Mouse (Mus musculus) stomach, postnatal 0 days (tissue): ENCODE data around the gene Fsd1l.
A peak's percentile ranks its signal among the peaks of the same experiment; 100 is the strongest.

Source experiments
- CTCF ChIP-seq: IDR thresholded peaks from 2 replicates; pipeline ENCODE4 v1.5.1; 2016; ENCODE audit warnings: antibody characterized with exemption, low read depth, mild to moderate bottlenecking, moderate library complexity
- EP300 ChIP-seq: optimal IDR thresholded peaks from 2 replicates; pipeline ENCODE3; 2016; ENCODE audit warnings: antibody characterized with exemption

DNA sequence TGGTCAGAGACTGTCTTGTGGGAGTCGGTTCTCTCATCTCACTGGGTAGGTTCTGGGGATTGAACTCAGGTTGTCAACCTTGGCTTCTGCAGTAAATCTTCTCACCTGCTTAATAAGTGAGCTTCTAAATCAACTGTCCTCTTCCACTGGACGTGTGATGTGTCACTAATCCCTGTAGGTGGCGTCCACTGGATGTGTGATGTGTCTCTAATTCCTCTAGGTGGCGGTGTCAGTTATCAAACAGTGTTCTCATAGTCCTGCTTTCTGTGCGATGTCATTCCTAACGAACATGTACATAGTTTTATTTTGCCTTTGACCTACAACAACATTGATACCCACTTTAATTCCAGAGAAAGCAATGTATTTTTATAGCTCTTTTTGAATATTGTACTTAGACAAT, 30.8 kb upstream of the Fsd1l start:
- TF ChIP-seq CTCF: peak; percentile 94
- TF ChIP-seq EP300: no peak
